Mouse (Mus musculus): ENCODE results near the gene Best1.

DNA sequence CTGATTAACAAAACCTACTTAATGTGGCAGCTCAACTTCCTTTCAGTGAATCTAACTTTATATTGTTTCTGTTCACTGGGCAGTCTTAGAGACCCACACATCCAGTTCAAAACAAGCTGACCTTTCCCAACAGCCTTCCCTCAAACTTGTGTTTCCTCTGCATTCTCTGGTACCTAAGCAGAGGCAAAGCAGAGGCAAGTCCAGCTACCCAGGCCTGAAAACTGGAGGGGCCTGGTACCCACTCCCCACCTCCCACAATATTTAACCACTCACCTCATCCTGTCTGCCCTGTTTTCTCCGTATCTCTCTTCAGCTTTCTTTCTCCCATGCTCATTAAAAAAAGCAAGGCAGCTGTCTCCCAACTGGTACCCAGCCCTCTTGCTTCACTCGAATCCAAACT lies 22.3 kb downstream of the Best1 start:
- TF ChIP-seq CTCF (conservative IDR thresholded peaks at IDR 0.05; ENCODE audit: low read length) (no peak), NANOG (IDR thresholded peaks at IDR 0.05; ENCODE audit: borderline replicate concordance, low read length) (no peak)

All from E14TG2a.4 (cell line).